Mouse (Mus musculus) neutrophil, adult 5-6 weeks (primary cell): ENCODE measurements around the gene Zfp212. TPM values are rescaled to one million over a fixed set of nuclear protein-coding genes. Genes with fewer than 3 reads are reported as not detected.
"Not testable (repeated sequence)": the region's sequence is repeated elsewhere in the genome, so short reads cannot be mapped to it uniquely, and the experiment has no call there.

Source experiments
- ATAC-seq: fragments of 151-379, 151-347 bp; 2 replicates; pipeline ENCODE4 v1.8.0; 2017; ENCODE audit warnings: mild to moderate bottlenecking, moderate TSS enrichment; ENCODE audit not compliant: insufficient number of reproducible peaks, poor library complexity, low FRiP score, severe bottlenecking; ENCODE audit errors: extremely low read depth
- total RNA-seq: library from RNA; stranded (forward); fragments of 200-1000 nt; gene quantifications from 2 replicates; pipeline ENCODE4 v1.2.3, GENCODE M21; 2017

Zfp212 gene
- total RNA-seq, 1 experiment from 2014 or later: 13.4 TPM

DNA sequence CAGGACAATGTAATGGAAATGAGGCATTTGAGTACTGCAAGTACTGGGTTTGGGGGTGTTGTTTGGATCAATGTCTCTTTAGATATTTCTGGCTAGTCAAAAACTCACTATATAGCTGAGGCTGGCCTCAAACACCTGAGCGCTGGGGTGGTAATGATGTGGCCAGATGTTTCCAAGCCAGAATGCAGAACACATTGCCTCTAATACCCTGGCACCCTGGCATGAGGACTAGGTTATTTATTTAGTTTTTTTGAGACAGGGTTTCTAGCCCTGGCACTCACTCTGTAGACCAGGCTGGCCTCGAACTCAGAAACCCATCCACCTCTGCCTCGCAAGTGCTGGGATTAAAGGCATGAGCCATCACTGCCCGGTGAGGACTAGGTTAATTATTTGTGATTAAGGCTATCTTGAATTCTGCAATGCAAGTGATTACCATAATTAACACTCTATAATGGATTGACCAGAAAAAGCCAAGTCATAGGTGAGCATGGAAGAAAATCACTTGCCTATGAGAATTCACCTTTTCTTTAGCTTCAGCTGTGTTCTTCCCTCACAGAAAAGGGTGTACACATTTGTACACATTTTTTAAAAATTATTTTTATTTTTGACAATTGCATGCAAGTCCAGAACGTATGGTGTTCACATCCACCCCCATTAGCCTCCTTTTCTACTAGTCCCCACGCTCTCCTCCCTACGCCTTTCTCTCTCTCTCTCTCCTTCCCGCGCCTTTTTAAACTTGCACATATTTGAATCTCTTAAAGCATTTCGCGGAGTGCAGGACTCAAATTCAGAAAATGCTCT is 430 bp upstream of the Zfp212 start:
- ATAC-seq: no peak

GRCm38 (mm10) chr6:47942461-47942860 is 22.2 kb downstream of the Zfp212 start:
- ATAC-seq: no peak

GRCm38 (mm10) chr6:47943021-47943691 is 22.9 kb downstream of the Zfp212 start:
- ATAC-seq: peak; percentile 36; the same call in 1 of the 2 replicates

GRCm38 (mm10) chr6:47943721-47944120 is 23.4 kb downstream of the Zfp212 start:
- no peak for ATAC-seq

DNA sequence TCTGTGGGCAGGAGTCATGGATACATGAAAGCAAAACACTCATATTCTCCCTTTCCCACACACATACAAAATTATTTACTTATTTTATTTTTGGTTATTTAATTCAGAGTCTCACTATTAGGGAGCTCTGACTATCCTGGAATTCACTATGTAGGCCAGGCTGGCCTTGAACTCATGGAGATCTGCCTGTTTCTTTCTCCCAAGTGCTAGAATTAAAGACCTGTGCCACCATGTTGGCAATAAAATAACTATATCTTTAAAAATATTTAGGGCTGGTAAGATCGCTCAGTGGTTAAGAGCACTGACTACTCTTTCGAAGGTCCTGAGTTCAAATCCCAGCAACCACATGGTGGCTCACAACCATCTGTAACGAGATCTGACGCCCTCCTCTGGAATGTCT is 27.1 kb downstream of the Zfp212 start:
- no peak for ATAC-seq

DNA sequence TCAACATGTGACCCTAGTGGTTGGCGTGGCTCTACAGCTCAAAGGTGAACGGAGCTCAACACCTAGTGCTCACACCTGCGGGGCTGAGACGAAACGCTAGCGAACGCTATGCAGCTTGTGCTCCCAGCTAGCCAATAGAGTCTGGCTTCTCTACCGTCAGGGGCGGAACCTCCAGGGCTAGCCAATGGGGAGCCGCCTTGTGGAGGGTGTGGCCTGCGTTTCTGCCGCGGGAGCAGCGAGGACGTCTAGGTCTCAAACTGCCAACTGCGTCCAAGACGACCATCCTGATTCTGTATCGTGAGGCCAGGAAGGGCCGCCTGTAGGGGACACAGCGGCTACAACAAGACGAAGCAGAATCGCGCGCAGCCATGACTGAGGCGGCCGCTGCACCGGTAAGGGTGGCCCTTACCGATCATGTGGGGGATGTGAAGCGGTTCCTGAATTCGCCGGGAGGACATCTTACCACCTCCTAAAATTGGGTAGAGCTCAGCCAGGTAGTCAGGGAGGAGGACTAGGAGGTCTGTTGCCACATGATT is 33.0 kb downstream of the Zfp212 start, which contains the start of gene Zfp956:
Gene Zfp956 (plus strand): TSS at position 200 of the 536 bp plus-strand sequence.
- ATAC-seq: peak; percentile 98

DNA sequence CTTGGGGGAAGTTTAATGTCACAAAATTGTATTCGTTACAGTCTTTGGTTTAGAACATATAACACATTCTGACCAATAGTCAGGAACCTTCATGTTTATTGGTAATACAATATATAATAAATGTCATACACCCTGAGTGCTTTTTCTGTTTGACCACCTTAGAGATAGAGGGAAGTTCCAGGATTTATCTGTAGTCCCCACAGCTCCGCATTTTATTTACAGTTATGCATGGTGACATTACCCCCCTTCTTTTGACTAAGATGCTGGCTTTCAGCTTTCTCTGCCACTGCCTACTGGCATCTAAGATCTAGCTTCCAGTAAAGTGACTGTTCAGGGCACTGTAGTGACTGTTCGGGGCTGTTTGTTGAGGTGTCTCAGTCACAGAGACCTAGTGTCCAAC is 34.1 kb downstream of the Zfp212 start:
- ATAC-seq: no peak

DNA sequence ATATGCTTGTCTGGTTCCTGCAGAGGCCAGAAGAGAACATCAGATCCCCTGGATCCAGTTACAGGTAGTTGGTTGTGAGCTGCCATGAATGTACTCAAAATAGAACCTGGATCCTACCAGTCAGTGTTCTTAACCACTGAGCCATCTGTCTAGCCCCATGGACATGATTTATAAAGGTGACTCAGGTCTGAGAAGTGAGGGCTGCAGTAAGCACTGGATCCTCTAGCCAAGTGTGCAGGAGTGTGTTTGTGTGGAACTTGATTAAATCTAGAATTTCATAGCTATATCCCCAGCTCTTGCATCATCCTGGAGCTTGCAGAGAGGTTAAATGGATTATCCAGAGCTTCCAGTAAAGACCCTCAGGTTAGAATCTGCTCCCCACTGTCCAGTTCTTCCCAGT is 37.5 kb downstream of the Zfp212 start:
- no peak for ATAC-seq

DNA sequence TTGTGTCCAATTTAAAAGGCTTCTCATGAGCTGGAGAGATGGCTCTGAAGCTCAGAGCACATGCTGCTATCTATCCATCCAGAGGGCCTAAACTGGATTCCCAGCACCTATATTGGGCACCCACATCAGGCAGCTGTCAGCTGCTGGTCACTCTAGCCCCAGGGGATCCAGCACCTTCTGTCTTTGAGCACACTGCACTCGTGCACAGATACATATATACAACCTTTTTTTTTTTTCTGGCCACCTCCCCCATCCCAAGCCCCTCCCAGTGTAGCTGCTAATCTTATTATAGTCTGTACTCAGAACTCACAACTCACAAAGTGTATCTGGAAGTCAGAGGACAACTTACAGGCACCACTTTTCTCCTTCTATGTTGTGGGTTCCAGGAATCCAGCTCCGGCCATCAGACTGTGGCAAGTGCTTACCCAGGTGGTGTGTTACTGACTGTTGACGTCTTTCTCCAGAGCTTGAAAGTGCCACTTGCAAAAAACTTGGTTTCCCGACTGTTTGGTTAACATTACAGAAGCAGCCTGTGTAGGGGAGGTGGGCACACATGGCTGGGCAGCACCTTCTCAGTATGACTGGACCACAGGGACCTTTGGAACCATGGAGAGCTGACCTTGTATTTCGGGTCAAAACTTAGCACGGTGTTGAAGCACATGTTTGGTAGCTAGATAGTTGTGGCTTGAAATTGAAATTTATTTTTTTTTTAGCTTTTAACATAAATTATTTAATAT is 40.6 kb downstream of the Zfp212 start:
- ATAC-seq: no peak

DNA sequence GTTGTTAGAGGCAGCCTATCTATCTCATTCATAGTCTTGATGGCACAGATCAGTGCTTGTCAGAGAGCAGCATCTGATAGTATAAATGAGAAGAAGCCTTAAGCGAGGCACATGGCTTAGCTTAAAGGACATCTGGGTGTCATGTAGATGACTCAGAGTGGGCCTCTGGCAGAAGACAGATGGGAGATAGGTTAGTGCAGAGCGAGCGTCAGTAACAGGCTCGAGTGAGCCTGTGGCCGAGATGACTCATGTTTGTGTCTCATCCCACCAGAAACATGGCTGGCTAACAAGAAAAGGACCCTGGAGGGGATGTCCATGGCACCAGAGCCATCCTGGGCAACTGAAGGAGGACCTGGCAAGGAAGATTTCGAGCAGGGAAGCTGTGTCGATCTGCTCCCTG is 42.8 kb downstream of the Zfp212 start:
- ATAC-seq: no peak

DNA sequence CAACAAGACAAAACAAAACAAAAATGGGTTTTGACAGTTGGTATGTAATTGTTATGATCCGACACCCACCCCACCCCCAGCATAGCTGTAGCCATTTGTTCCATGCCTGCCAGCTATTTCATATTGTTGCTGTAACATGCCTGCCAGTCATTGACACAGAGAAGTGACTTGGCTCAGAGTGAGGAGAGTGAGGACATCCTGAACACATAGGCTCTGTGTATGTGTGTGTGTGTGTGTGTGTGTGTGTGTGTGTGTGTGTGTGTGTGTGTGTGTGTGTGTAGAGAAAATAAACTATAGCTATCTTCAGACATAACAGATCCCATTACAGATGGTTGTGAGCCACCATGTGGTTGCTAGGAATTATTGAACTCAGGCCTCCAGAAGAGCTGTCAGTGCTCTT is 47.9 kb downstream of the Zfp212 start:
- ATAC-seq: not testable (repeated sequence)

DNA sequence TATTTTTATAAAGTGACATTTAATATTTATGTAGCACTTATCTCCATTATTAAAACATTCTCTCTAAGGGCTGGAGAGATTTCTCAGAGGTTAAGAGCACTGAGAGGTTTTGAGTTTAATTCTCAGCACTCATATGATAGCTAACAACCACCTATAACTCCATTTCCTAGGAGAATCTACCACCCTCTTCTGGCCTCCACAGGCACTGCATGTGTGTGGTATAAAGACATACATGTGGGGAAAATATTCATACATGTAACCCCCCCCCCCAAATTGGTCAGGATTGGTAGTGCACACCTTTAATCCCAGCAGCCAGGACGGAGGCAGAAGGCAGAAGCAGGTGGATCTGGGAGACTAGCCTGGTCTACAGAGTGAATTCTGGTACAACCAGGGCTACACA is 54.3 kb downstream of the Zfp212 start:
- ATAC-seq: no peak

DNA sequence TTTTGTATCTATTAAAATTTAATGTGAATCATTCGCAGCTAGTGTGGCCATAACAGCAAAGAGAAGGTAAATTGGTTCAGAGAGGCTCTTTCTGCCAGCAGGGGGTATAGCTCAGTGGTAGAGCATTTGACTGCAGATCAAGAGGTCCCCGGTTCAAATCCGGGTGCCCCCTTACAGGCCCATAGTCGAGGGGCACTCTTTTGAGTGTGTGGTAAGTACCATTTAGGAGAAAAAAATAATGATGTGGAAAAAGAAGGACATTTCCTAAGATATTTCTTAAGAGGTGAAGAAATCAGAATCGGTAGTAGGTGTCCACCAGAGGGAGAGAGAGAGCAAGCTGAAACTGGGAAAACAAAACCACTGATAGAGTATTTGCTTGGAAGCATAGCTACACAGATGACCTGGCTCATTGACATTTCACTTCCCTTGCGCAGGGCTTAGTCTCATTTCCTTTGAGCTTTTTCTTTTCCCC is 58.7 kb downstream of the Zfp212 start:
- ATAC-seq: peak; percentile 50

Other genes with a start within 250 kb of the Zfp212 start
- 114 and 126 TPM in 2 replicates for gene Pdia4, start 107.0 kb upstream of the Zfp212 start, total RNA-seq
- not detected in 2 replicates for gene Zfp786, start 89.6 kb upstream of the Zfp212 start, total RNA-seq
- gene Zfp398, start 84.8 kb upstream of the Zfp212 start, total RNA-seq: 30.8 and 33.1 TPM in 2 replicates
- gene Zfp282, start 43.3 kb upstream of the Zfp212 start, total RNA-seq: 15.0 and 15.6 TPM in 2 replicates
- 9.7 and 10.6 TPM in 2 replicates for gene Zfp956, start 32.9 kb downstream of the Zfp212 start, total RNA-seq
- 19.9 and 25.0 TPM in 2 replicates for gene Zfp777, start 128.4 kb downstream of the Zfp212 start, total RNA-seq
- gene Zfp746, start 166.1 kb downstream of the Zfp212 start, total RNA-seq: 40.7 and 47.6 TPM in 2 replicates